Mouse (Mus musculus) left cerebral cortex, adult 8-10 months (tissue): ENCODE measurements at regions not wholly inside any gene's neighbourhood (a gene's known extent, or its start where the extent isn't known, plus 50 kb on each side); places are given as distances from the start of the nearest gene placed in this dataset.
"Not testable (repeated sequence)": the region's sequence is repeated elsewhere in the genome, so short reads cannot be mapped to it uniquely, and the experiment has no call there.

Source experiments
- DNase-seq, 2 experiments: peaks; one replicate each; pipeline ENCODE4 v3.0.0; 2022; ENCODE audit warnings: low spot score in 2 of 2

DNA sequence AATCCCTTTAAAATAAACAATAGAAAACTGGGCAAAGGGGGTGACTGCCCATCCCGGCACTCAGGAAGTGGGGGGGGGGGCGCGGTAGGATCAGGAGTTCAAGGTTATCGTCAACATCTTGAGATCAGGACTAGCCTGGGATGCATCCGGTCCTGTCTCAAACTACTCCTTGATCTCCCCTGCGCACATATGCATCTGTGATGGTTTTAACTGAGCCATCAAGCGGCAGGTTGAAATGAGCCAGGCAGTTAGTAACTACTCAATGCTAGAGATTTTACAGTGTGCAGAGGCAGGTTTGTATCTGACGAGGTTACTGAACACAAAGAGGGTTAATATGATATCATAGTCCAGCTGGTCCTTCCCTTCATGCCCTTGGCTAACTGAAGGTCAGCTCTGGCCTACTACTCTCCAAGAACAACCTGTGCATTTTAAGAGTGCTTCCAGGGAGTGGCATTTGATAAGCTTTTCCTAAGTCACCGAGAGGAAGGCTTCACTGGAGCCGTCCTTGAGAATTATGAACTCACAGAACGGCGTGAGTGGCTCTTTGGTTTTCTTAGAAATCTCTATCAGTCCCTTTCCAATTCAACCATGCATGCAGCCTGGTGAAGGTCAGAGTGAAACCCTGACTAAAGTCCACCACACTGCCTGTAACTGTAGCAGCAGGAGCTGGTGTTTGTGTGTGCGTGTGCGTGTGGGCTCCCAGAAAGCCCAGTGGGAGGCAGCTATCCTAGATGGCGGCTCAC lies 340.1 kb downstream of the Diras2 start:
- DNase-seq, result no peak

DNA sequence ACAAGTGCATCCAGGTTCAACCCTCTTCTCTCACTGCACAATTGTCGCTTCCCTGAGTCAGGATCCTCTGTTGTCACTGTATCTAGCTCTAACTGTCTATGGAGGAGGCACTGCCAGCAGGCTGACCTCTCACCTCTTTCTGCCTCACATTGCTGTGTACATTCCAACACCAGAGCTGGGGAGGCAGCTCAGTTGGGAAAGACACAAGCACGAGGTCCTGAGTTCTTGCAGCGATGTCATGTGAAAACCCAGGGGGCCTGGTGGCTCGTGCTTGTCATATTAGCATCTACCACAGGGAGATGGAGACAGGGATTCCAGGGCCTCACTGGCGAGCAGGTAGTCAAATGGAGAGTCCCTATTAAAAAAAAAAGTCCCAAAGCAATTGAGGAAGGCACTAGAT lies 334.2 kb downstream of the Diras2 start:
- no peak for DNase-seq

DNA sequence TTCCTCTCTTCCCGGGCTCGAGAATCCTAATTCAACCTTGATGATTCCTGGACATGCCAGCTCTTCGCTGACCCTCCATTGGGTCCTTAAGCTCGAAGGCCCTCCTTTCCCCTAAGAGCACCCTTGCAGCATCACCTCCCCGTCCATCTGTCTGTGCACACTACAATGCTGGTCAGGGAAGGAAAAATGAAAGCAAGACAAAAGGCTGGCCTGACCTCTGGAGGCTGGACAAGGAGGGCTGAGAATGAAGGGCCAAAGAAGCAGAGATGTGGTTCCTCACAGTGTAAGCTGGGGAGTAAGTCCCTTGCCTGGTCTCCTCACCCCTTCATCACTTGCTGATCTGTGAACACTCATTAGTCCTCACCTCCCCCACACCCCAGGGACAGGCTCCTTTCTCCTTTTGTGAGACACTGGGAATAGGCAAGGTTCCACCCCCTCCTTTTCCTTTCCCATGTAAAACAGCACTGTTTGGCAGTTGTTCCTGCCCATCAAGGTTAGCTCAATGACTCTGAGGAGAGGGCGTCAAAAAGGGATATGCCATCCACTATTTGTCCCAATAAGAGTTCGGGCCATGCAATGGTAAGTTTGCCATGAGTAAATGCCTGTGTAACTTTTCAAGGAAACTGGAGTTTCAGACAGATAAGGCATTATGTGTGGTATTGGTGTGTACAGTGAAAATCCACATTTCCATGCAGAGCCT lies 332.3 kb downstream of the Diras2 start:
- no peak for DNase-seq

DNA sequence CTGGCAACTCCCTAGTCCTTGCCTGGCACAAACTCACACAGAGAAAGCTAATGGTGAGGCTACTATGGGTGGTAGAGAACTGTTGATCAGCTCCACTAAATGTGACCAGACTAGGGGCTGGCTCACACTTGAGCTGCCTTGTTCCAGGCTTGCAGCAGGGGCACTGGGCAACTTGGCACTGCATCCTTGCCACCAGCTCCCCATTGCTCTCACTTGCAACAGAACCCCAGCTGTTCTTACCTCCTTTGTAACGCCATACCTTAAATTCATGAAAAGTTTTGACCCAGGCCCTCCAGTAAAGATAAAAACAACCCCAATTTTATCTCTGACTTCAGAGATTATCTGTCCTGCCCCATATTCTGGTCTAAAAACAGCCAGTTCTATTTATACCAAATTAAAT lies 328.7 kb downstream of the Diras2 start:
- DNase-seq, result no peak

DNA sequence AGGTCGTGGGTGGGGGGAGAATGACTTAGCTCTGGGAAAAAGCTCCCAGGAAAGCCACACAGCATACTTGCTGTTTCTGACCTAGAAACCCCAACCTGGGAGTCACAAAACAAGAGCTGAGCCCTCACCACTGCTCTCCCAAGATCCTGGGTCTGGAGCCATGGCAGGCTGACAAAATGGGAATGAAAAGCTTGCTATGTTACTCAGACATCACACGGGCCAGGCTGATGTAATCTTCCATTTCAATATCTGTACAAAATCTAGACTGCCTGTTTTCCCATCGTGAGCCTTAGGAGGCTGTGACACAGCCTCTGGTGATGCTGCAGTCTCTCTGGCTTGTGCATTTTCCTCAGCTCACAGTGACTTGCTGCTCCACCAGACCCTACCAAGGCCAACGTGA lies 325.1 kb downstream of the Diras2 start:
- DNase-seq, result no peak

- no peak for DNase-seq
Observed at GRCm38 (mm10) chr13:52216343-52216742, 314.7 kb downstream of the Diras2 start.

- no peak for DNase-seq
Observed at GRCm38 (mm10) chr13:52217066-52217465, 314.0 kb downstream of the Diras2 start.

DNA sequence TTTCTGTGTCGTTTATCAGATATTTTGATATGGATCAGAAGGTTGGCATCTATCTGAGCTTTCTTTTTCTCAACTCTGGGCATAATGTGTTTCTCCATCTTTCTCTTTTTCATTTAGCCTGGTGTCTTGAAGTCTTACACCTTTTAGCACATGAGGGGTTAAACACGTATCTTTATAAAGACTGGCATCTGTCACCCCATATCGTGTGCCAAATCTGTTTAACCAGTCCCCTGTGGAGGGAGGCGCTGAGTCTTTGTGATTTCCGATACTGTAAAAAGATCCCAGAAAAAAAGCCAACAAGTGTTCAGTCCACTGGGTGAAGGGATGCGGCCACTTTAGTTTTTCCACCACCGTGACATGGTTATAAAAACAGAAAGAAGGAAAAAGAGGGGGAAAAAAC lies 313.3 kb downstream of the Diras2 start:
- no peak for DNase-seq

DNA sequence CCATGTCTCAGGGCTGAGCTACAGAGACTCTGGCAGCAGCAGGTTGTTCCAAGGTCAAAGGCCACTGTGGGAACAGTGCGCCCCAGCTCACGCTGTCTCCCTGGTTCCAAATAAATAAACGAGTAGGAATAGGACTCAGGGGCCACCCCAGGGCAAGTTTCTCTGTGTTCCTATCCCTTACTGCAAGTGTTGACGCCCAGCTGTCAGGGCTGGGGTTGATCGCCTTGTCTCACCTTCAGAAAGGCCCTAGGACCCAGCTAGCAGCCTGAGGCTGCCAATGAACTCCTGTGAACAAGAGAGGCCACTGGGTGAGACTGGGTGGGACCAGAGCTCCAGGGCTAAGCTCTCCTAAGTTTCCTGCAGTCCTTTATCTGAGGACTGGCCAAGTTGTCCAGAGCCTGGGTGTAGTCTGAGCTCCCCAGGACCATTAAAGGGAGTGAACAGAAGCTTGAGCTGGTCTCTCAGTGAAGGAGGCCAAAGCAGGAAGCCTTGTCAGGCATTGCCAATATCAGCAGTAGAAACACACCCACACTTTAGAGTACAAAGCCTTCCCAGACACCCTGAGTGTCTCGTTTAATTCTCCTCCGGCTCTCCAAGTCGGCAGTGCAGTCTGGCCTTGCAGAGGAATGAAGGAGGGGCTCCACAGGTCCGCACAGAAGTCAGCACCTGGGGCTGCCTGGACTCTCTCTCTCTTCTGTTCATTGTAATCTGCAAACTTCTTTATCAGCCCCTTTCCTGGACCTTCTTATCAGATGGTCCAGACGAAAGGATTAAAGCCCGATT lies 308.6 kb downstream of the Diras2 start:
- no peak for DNase-seq

- no peak for DNase-seq
Observed at GRCm38 (mm10) chr13:52223098-52223962, 307.7 kb downstream of the Diras2 start.

- DNase-seq, result peak in 1 of 2 experiments; percentile 50
Observed at GRCm38 (mm10) chr13:52233971-52234370, 297.1 kb downstream of the Diras2 start.

DNA sequence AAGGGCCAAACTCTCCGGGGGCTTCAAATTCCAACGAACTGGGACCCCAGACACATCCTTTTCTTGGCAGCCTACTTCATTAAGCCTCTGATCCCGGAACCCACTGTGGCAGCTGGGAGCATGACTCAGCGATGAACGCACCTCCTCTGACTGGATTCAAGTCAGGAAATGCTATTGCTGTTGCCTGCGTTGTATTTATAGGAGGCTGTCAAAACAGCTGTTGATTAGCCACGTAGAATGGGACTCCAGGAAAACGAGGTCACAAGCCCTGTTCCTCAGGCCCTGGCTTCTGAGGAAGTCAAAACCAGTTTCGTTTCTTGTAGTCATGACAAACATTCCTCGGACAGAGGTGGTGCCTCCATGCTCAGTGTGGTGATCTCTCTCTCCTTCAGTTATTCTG lies 295.0 kb downstream of the Diras2 start:
- no peak for DNase-seq

DNA sequence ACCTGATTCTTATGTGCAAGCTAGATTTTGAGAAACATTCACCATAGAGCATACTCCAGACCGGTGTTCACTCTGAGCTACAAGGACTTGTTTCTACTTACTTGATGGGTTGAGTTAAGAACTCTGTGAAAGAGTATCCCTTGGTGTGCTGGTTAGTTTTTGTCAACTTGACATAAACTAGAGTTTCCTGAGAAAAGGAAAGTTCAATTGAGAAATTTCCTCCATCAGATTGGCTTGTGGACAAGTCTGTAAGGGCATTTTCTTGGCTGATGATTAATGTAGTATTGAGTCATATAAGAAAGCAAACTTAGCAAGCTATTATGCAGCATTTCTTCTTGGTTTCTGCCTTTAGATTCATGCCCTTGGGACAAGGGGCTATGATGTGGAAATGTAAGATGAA lies 291.5 kb downstream of the Diras2 start:
- DNase-seq, result no peak

- no peak for DNase-seq
Observed at GRCm38 (mm10) chr13:52241761-52242160, 289.3 kb downstream of the Diras2 start.

DNA sequence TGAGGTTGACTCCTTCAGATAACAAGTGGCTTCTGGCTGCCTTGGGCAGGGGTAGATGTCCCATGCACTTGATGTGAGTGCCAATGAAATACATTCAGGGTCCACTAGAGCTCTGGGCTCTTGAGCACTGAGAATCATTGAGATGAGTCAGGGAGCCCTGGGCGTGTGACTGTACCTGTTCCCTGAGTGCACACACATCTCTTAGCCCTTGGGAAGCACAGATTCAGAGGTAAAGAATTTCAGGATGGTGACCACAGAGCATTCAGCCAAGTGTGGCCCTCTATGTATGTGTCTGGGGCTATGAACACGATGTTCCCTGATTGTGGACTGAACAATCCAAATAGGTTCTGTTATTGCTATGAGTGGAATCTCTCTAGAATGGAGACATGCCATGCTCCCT lies 281.6 kb downstream of the Diras2 start:
- no peak for DNase-seq

GRCm38 (mm10) chr13:52250371-52250770 lies 280.7 kb downstream of the Diras2 start:
- DNase-seq, result no peak

GRCm38 (mm10) chr13:52252303-52252702 lies 278.8 kb downstream of the Diras2 start:
- DNase-seq, result no peak

DNA sequence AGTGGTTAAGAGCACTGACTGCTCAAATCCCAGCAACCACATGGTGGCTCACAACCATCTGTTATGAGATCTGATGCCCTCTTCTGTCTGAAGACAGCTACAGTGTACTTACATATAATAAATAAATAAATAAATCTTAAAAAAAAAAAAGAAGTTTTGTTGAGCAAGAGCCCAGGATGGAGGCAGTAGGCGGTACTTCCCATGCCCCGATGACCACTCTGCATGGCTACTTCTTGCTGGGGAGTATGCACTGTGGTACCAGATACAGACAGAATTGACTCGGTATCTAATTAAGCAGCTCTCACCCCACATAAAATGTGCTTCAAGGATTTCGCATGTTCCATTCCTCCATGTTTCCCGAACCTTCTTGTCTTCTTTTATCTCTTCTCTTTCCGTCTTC lies 278.4 kb downstream of the Diras2 start:
- not testable (repeated sequence) for DNase-seq

GRCm38 (mm10) chr13:52253138-52253537 lies 277.9 kb downstream of the Diras2 start:
- peak in 1 of 2 experiments; percentile 28 for DNase-seq

GRCm38 (mm10) chr13:52254185-52254584 lies 276.9 kb downstream of the Diras2 start:
- no peak for DNase-seq

DNA sequence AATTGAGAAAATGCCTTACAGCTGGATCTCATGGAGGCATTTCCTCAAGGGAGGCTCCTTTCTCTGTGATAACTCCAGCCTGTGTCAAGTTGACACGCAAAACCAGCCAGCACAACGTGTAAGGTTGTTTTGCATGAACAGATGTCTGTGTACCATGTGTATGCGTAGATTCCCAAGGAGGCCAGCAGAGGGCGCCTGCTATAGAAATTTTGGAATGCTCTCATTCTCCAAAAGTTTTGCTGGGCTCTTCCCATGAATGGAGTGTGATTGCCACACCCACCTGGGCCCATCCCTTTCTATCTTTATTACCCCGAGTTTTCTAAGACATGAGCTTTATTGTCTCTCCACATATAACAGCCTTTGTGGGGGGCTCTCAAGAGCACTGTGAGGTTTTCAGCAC lies 275.4 kb downstream of the Diras2 start:
- DNase-seq, result no peak
